Mouse (Mus musculus) lung, adult 2 months (tissue): ENCODE results near the gene Aco1.

ENCODE experiments used
- CTCF ChIP-seq: fragments of 200-500 bp; IDR thresholded peaks from 2 replicates; pipeline ENCODE4 v1.5.1; 2011; ENCODE audit warnings: mild to moderate bottlenecking, low read length, control low read depth; ENCODE audit not compliant: insufficient read depth
- POLR2A ChIP-seq: fragments of 200-500 bp; IDR thresholded peaks from 2 replicates; pipeline ENCODE4 v1.6.1; 2011; ENCODE audit warnings: low read depth, mild to moderate bottlenecking, control low read depth, low read length, borderline replicate concordance; ENCODE audit errors: extremely low read depth

GRCm38 (mm10) chr4:40243006-40243405 lies 100.1 kb downstream of the Aco1 start:
- TF ChIP-seq CTCF (no peak), POLR2A (no peak)
